Mouse (Mus musculus) heart, embryonic 16.5 days (tissue): ENCODE measurements around the gene Zfp958. TPM values are rescaled to one million over a fixed set of nuclear protein-coding genes. Genes with fewer than 3 reads are reported as not detected.
"Not testable (repeated sequence)": the region's sequence is repeated elsewhere in the genome, so short reads cannot be mapped to it uniquely, and the experiment has no call there.

Source experiments
- ATAC-seq: fragments of 200-750 bp; cut with Nextera tagmentation; replicated peaks from 2 replicates; pipeline ENCODE4 v1.8.0; 2017; ENCODE audit warnings: moderate number of reproducible peaks; ENCODE audit not compliant: insufficient read depth, low FRiP score; ENCODE audit errors: extremely low read depth
- H3K27ac ChIP-seq: fragments of 300-500 bp; sonication (generic); 2 replicates; pipeline ENCODE4 v1.5.1; 2014; ENCODE audit warnings: mild to moderate bottlenecking, low read length, control low read depth, moderate library complexity
- H3K27me3 ChIP-seq: fragments of 300-500 bp; sonication (generic); 2 replicates; pipeline ENCODE4 v1.6.1; 2014; ENCODE audit warnings: low read length, mixed read lengths; ENCODE audit not compliant: control insufficient read depth, insufficient read depth
- H3K36me3 ChIP-seq: fragments of 300-500 bp; sonication (generic); 2 replicates; pipeline ENCODE4 v1.6.1; 2014; ENCODE audit not compliant: control insufficient read depth, insufficient read depth
- H3K4me1 ChIP-seq: fragments of 300-500 bp; sonication (generic); 2 replicates; pipeline ENCODE4 v1.6.1; 2014; ENCODE audit warnings: low read length, mixed read lengths; ENCODE audit not compliant: control insufficient read depth, insufficient read depth
- H3K4me2 ChIP-seq: fragments of 300-500 bp; sonication (generic); 2 replicates; pipeline ENCODE4 v1.6.1; 2014; ENCODE audit warnings: low read depth, mild to moderate bottlenecking, control low read depth, low read length
- H3K4me3 ChIP-seq: fragments of 300-500 bp; sonication (generic); 2 replicates; pipeline ENCODE4 v1.5.1; 2014; ENCODE audit warnings: mild to moderate bottlenecking, control low read depth, low read length
- H3K9ac ChIP-seq: fragments of 300-500 bp; sonication (generic); 2 replicates; pipeline ENCODE4 v1.6.1; 2014; ENCODE audit warnings: low read length, control low read depth
- H3K9me3 ChIP-seq: fragments of 300-500 bp; sonication (generic); replicated peaks from 2 replicates; pipeline ENCODE4 v1.6.1; 2016; ENCODE audit warnings: low read length; ENCODE audit not compliant: control insufficient read depth
- WGBS: fragments of 180-500 bp; shearing (Covaris S2); extraction: QIAGEN DNeasy Blood & Tissue Kit; methylation state at CpG from one replicate; pipeline ENCODE4 v1.1.7; 2014; 5-methylcytosine and 5-hydroxymethylcytosine counted together
- polyA plus RNA-seq: library from polyadenylated mRNA; unstranded; fragments of >200 nt; fragmentation: Nextera tagmentation; extraction: Ambion mirVana; gene quantifications from 2 replicates; pipeline ENCODE4 v1.2.1, GENCODE M21; 2015

Zfp958 gene
- polyA plus RNA-seq, 1 experiment from 2014 or later: 10.4 TPM

DNA sequence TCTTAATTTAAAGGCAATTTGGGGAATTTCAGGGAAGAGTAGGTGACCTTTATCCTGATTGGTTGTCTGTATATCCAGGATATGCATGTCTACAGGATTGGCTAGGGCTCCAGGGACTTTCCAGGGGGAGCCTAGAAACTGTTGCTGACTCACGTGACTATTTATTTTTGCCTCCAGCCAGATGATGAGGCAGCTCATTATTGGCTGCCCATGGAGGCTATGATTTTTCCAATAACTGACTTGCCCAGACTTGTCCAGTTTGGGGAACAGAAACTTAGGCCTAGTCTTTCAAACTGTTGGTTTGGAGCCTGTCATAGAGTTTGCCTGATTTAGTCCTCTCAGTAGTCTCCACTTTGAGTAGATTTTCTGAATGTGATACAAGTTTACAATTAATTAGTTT lies 14.4 kb downstream of the Zfp958 start:
- H3K9me3 ChIP-seq: peaks cover 37% of the 10 kb centered on the region
- no peak overlapping the region for H3K4me3 ChIP-seq
- H3K27me3 ChIP-seq: no peaks in the 10 kb centered on the region
- ATAC-seq: no peak
- 96% methylated on average over 1 of the region's 1 CpGs for WGBS
- H3K4me1 ChIP-seq: no peaks in the 10 kb centered on the region
- H3K27ac ChIP-seq: no peak overlapping the region
- no peak overlapping the region for H3K4me2 ChIP-seq
- H3K9ac ChIP-seq: no peak overlapping the region
- peaks cover 62% of the 10 kb centered on the region for H3K36me3 ChIP-seq

DNA sequence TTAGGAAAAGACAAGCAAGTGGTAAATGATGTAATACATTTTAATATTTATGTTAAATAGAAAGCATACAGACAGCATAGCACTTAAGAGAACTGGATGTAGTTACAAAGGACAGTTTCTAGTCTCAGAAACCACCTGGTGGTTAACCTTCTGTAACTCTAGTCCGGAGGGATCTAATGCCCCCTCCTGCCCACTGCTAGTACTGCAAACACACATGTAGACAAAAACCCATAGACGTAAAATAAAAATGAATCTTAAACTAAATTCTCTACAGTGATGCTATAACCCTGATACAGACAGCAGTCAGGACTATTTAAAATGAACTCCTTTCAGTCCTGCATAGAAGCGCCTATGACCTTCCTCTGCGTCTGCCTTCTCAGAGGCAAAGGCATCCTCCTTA lies 24.1 kb downstream of the Zfp958 start:
- Histone ChIP-seq H3K4me2 (no peak overlapping the region), H3K4me3 (no peak overlapping the region), H3K36me3 (no peaks in the 10 kb centered on the region; the same call in 1 of the 2 replicates), H3K27me3 (no peaks in the 10 kb centered on the region), H3K27ac (no peak overlapping the region), H3K9ac (no peak overlapping the region), H3K4me1 (no peaks in the 10 kb centered on the region), H3K9me3 (peaks cover 3% of the 10 kb centered on the region; the same call in 1 of the 2 replicates)
- no peak for ATAC-seq
- WGBS: 86% methylated on average over 4 of the region's 4 CpGs

DNA sequence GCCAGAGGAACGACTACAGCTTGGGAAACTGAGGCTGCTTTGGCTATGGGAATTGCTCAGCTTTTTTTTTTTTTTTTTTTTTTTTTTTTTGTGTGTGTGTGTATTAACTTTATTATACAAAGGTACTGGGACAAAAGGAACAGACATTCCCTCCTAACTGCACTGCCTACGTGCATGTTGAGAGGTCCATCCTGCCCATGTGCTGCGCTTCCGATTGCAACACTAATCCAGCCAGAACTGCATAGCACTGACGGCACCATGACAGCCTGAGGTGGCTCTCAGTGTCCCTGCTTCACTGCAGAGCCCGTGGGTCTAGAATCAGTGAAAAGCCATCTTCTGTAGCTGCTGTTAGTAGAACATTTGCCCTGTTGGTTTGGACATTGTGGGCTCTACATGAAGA lies 30.0 kb downstream of the Zfp958 start:
- 82% methylated on average over 6 of the region's 6 CpGs for WGBS
- not testable (repeated sequence) for H3K4me3 ChIP-seq

DNA sequence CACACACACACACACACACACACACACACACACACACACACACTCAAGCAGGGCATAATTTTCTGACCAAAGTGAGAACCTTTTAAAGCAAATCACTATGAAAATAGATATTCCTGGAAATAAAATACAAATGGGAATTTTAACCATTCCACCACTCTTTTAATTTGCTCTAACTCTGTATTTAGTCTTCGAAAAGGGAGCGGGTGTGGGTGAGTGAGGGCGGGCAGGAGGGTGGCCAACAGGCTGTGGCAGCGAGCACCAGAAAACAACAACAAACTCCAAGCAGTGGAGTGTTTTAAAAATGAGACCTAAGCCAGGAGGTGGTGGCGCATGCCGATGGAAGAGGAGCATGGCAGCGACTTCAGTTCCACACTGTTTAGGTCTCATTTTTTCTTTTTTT lies 43.6 kb downstream of the Zfp958 start:
- H3K4me3 ChIP-seq: no peak overlapping the region
- ATAC-seq: no peak
- no peaks in the 10 kb centered on the region for H3K36me3 ChIP-seq
- no peak overlapping the region for H3K9ac ChIP-seq
- H3K27ac ChIP-seq: no peak overlapping the region
- WGBS: 87% methylated on average over 7 of the region's 7 CpGs
- no peaks in the 10 kb centered on the region for H3K9me3 ChIP-seq
- H3K4me2 ChIP-seq: no peak overlapping the region
- H3K4me1 ChIP-seq: no peaks in the 10 kb centered on the region
- no peaks in the 10 kb centered on the region for H3K27me3 ChIP-seq

More for the DNA sequence above, 30.0 kb downstream of the Zfp958 start:
- not testable (repeated sequence) for H3K27ac ChIP-seq, H3K9me3 ChIP-seq, ATAC-seq, H3K4me2 ChIP-seq, H3K9ac ChIP-seq, H3K4me1 ChIP-seq, H3K27me3 ChIP-seq, H3K36me3 ChIP-seq

DNA sequence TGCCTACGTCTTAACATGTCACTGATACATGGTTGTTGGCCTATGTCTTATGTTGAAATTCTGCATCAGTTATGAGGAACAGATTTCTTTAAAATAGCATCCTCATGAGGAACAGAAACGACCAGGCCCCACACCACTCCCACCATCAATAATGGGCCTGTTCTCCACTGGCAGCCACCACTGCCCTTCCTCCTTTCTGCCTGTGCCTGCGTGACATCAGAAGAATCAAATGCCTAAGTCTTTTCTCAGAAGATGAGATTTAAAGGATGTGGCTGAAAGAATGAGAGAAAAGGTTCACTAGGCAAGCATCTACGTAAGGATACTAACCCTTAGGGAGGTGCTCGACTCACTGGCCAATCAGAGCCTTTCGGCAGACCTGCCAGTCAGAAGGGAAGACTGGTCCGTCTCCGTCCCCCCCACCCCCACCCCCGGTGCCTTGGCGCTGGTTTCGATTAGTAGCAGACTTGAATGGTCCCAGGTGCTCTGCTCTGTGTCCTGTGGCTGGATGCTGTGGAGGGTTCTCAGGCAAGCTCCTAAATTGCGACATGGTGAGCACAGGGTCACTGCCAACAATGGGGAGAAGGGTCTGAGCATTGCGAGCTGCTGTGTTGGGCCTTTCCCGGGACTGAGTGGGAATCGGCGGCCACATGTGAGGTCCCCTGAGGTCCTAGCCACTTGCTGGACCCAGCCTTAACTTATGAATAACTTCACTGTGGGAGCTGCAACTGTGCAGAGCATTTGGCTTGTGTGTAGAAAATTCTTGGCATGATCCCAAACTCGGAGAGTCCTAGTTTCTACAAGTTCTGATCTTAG lies 62.4 kb downstream of the Zfp958 start:
- H3K4me1 ChIP-seq: peaks cover 3% of the 10 kb centered on the region; the same call in 1 of the 2 replicates
- H3K27me3 ChIP-seq: no peaks in the 10 kb centered on the region
- peaks cover 20% of the 10 kb centered on the region for H3K9me3 ChIP-seq
- no peak for ATAC-seq
- no peak overlapping the region for H3K4me2 ChIP-seq
- no peak overlapping the region for H3K9ac ChIP-seq
- no peaks in the 10 kb centered on the region for H3K36me3 ChIP-seq
- H3K4me3 ChIP-seq: no peak overlapping the region
- 82% methylated on average over 17 of the region's 17 CpGs for WGBS
- H3K27ac ChIP-seq: no peak overlapping the region

DNA sequence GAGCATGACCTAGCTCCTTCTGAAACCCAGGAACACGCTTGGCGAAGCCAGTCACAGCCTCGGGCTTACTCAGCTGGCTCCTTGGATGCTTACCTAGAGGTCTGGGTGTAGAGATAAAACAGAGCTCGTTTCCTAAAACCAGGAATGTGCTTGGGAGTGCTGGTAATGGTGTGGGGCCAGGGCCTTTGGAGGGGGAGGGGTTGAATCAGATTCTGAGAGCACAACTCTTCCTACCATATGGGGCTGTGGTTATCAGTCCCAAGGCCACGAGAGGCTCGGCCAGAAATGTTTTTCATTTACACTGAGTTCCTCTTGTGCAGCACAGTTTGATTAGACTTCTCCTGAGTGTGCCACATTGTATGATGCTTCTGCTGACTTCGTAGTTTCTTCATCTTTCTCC lies 63.6 kb downstream of the Zfp958 start:
- Histone ChIP-seq H3K9me3 (peaks cover 18% of the 10 kb centered on the region), H3K36me3 (no peaks in the 10 kb centered on the region), H3K4me1 (peaks cover 3% of the 10 kb centered on the region; the same call in 1 of the 2 replicates), H3K9ac (no peak overlapping the region), H3K27ac (no peak overlapping the region), H3K4me2 (peak overlapping the region; percentile 72), H3K27me3 (no peaks in the 10 kb centered on the region), H3K4me3 (peak overlapping the region; percentile 84)
- 78% methylated on average over 7 of the region's 7 CpGs for WGBS
- no peak for ATAC-seq

DNA sequence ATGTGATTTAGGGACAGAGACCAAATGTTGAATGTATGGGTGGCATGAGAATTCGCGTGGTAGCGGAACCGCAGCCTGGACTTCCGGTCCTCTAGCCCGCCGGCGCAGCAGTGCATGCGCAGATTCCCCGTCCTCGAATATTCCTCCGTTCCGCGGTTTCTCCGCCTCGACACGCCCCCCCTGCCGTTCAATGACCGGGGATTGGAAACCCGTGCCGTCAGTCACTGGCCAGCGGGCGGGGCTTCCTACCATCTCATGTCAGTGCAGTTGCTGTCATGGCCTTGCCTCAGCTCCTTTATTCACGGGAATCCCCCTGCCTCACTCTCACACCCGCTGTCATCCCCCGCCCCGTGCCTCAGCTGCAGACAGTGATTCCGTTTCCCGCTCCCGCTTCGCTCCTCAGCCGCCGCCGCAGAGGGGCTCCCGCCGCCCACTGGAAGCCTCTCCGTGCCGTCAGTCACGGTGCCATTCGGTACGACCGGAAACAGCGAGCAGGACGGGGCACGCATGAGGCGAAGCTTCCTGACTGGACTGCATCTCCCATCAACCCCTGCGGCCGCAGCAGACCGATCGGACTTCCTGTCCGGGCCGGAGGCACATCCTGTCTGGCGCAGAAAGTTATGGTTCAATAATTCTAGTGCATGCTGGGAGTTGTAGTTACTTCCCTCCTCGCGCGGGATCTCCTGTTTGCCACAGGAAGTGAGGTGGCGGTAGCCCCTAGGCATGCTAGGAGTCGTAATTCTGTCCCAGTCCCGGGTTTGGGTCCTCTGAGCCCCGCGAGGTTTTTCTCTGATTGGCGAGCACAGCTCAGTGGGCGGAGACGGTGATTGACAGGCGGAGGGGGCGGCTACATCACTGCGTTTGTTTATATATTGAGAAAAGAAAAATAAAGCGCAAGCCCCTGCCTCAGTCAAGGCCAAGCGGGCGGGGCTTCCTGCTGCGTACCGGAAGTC lies 64.6 kb downstream of the Zfp958 start:
- H3K36me3 ChIP-seq: no peaks in the 10 kb centered on the region
- H3K27ac ChIP-seq: peak overlapping the region; percentile 96
- H3K27me3 ChIP-seq: no peaks in the 10 kb centered on the region
- H3K4me3 ChIP-seq: peak overlapping the region; percentile 84
- peaks cover 13% of the 10 kb centered on the region for H3K9me3 ChIP-seq
- WGBS: under 1% methylated on average over 72 of the region's 72 CpGs
- H3K4me1 ChIP-seq: peaks cover 3% of the 10 kb centered on the region; the same call in 1 of the 2 replicates
- H3K9ac ChIP-seq: peak overlapping the region; percentile 78
- H3K4me2 ChIP-seq: peak overlapping the region; percentile 72
- peak; percentile 95 for ATAC-seq

DNA sequence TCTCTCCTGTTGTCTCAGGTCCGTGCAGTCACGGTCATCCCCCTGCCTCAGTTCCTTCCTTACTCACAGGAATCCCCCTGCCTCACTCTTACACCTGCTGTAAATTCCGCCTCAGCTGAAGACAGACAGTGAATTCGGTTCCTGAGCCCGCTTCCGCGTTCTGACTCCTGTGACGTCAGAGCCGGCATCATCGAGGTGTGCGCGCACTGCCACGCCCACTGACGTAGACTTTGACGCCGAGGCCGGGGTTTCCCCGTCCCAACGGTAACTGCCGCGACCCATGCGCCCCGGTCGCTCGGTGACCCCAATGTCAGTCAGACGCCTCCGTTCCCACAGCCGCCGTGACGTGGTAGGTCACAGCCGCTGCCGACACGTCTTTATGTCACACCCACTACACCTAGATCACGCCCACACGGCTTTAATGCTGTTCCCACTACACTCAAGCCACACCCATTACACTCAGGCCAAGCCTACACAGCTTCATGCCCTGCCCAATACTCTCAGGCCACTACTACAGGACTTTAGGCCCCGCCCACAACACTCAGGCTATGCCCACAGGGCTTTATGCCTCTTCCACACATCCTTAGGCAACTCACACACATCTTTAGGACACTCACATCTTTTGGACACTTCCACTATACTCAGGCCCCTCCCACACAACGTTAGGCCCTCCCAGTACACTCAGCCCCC lies 65.4 kb downstream of the Zfp958 start:
- peak; percentile 43 for ATAC-seq
- Histone ChIP-seq H3K27me3 (no peaks in the 10 kb centered on the region), H3K36me3 (no peaks in the 10 kb centered on the region), H3K4me3 (peak overlapping the region; percentile 84), H3K4me1 (peaks cover 3% of the 10 kb centered on the region; the same call in 1 of the 2 replicates), H3K9ac (peak overlapping the region; percentile 78), H3K4me2 (peak overlapping the region; percentile 72), H3K9me3 (peaks cover 11% of the 10 kb centered on the region; the same call in 1 of the 2 replicates), H3K27ac (peak overlapping the region; percentile 96)
- WGBS: under 1% methylated on average over 37 of the region's 37 CpGs
